Mouse (Mus musculus) cerebellum, postnatal 25 days (tissue): Measurements from ENCODE around the gene Cybb.
"Not testable (repeated sequence)": the region's sequence is repeated elsewhere in the genome, so short reads cannot be mapped to it uniquely, and the experiment has no call there.

Source experiments
- DNase-seq, 2 experiments: peaks; one replicate each; pipeline ENCODE4 v3.0.0; 2021; ENCODE audit warnings: mixed read lengths in 2 of 2

Gene Cybb

GRCm38 (mm10) chrX:9487671-9488070 lies at the start of gene Cybb:
TSS of gene Cybb (minus strand) at chrX:9487771.
- DNase-seq, result no peak

GRCm38 (mm10) chrX:9536881-9537280 lies 49.3 kb upstream of the Cybb start:
- no peak for DNase-seq

GRCm38 (mm10) chrX:9519969-9520368 lies 32.4 kb upstream of the Cybb start:
- peak; percentile 27 to 73 for DNase-seq

GRCm38 (mm10) chrX:9517531-9517930 lies 30.0 kb upstream of the Cybb start:
- not testable (repeated sequence) for DNase-seq

GRCm38 (mm10) chrX:9475036-9475435 lies 12.5 kb downstream of the Cybb start:
- not testable (repeated sequence) for DNase-seq

- DNase-seq, result no peak
These were observed 13.1 kb downstream of the Cybb start for GRCm38 (mm10) chrX:9474440-9474839.

GRCm38 (mm10) chrX:9473768-9474167 lies 13.8 kb downstream of the Cybb start:
- no peak for DNase-seq

GRCm38 (mm10) chrX:9470811-9471388 lies 16.7 kb downstream of the Cybb start:
- peak; percentile 12 to 38 for DNase-seq

- DNase-seq, result no peak
These were observed 18.5 kb downstream of the Cybb start for GRCm38 (mm10) chrX:9469100-9469499.

GRCm38 (mm10) chrX:9467020-9467419 lies 20.6 kb downstream of the Cybb start:
- DNase-seq, result no peak

GRCm38 (mm10) chrX:9465890-9466289 lies 21.7 kb downstream of the Cybb start:
- no peak for DNase-seq

GRCm38 (mm10) chrX:9462671-9463070 lies 24.9 kb downstream of the Cybb start:
- no peak for DNase-seq

- DNase-seq, result no peak
These were observed 26.2 kb downstream of the Cybb start for GRCm38 (mm10) chrX:9461399-9461798.

- DNase-seq, result no peak
These were observed 27.1 kb downstream of the Cybb start for GRCm38 (mm10) chrX:9460387-9460930.

- DNase-seq, result no peak
These were observed 35.2 kb downstream of the Cybb start for GRCm38 (mm10) chrX:9452375-9452774.

- no peak for DNase-seq
These were observed 40.3 kb downstream of the Cybb start for GRCm38 (mm10) chrX:9447284-9447683.

GRCm38 (mm10) chrX:9441102-9441501 lies 46.5 kb downstream of the Cybb start:
- DNase-seq, result peak in 1 of 2 experiments; percentile 12

- DNase-seq, result no peak
These were observed 47.0 kb downstream of the Cybb start for GRCm38 (mm10) chrX:9440556-9440955.

GRCm38 (mm10) chrX:9439257-9439656 lies 48.3 kb downstream of the Cybb start:
- no peak for DNase-seq

- no peak for DNase-seq
These were observed 73.7 kb downstream of the Cybb start for GRCm38 (mm10) chrX:9413889-9414288.
